ENCODE assay signal across 12 mouse cellular contexts in the genomic region with DNA sequence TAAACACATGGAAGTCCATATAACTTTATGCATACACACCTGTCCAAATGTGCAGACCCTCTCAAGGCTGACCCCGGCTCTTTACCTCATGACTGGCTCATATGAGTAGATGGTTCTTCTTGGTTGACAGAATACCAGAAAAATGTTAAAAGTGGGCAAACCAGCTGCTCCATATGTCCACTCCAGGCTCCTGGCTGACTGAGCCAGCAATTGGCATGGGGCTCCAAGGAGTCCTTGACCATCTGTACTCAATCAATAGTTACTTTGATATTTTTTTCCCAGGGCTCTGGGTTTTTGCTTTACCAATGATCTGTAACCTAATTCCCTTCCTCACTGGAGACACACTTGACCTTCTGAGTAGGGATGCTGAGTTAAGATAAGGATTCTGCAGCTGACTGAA.
"Had no signal": no experiment of that assay in that cellular context is flagged by ENCODE, and none has a peak within 500 bp of the region (broad histone marks: within the 10 kb centered on the region; RNA-seq: fewer than 3 reads in every experiment).

No protein-coding gene starts in this region.

- DNase-seq: retina, postnatal 1 day; right cerebral cortex, adult 18-20 months; right cerebral cortex, postnatal 14 days; right cerebral cortex, postnatal 25 days; right cerebral cortex, postnatal 4 days; spleen, adult 18-20 months; thymus, adult 18-20 months; thymus, adult 2 months; thymus, postnatal 14 days; thymus, postnatal 25 days; thymus, postnatal 36 days; thymus, postnatal 4 days had no signal
